Mouse (Mus musculus) erythroblast, embryonic 14.5 days (primary cell): ENCODE data around the gene Ciart.

Experiments used
- GATA1 ChIP-seq: IDR thresholded peaks from 2 replicates; pipeline ENCODE4 v1.6.1; 2012; ENCODE audit warnings: low read length, inconsistent platforms, mixed read lengths
- TAL1 ChIP-seq: IDR thresholded peaks from 3 replicates; pipeline ENCODE4 v1.6.1; 2012; ENCODE audit warnings: low read length, inconsistent platforms, mixed read lengths

DNA sequence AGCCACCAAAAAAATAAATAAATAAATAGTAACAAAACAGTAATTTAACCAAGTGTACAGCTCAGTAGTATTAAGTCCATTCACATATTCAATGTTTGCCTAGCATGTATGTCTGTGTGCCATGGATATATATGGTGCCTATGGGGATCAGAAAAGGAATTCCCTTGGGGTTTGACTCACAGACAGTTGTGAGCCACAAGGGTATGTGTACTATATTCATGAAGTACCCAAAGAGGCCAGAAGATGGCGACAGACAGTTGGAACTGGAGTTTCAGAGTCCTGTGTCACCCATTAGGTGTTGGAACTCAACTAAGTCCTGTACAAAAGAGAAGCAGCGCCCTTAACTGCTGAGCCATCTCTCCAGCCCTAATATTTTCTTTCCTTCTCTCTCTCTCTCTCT is 20.3 kb downstream of the Ciart start:
- TF ChIP-seq TAL1 (no peak), GATA1 (no peak)
